Mouse (Mus musculus) gastrocnemius, postnatal 10 days (tissue): ENCODE measurements around the gene Mindy4. TPM values are rescaled to one million over a fixed set of nuclear protein-coding genes. Genes with fewer than 3 reads are reported as not detected.
A peak's percentile ranks its signal among the peaks of the same experiment; 100 is the strongest.
"Not testable (repeated sequence)": the region's sequence is repeated elsewhere in the genome, so short reads cannot be mapped to it uniquely, and the experiment has no call there.

ENCODE experiments used
- DNase-seq: peaks from one replicate; pipeline ENCODE4 v3.0.0; 2021; ENCODE audit warnings: mixed read lengths
- long read RNA-seq, 2 experiments: library from polyadenylated mRNA; stranded (forward); transcript quantifications; one replicate each; pipeline ENCODE4 v2.0.0; 2021
- total RNA-seq, 2 experiments: library from RNA; stranded (reverse); gene quantifications; 2 replicates each; pipeline ENCODE4 v1.2.3; 2021

Mindy4 gene
- total RNA-seq = 1 to 10 TPM; 3.3 to 4.1 TPM
- long read RNA-seq, experiment 1, full-length matches to known transcripts = 3 of 6 reads
- long read RNA-seq, experiment 1, partial matches to known transcripts = 1 of 6 reads
- long read RNA-seq, experiment 1, other reads (novel, unspliced or antisense) = 2 of 6 reads
- long read RNA-seq, experiment 2, partial matches to known transcripts = 0 of 3 reads
- long read RNA-seq, experiment 2, other reads (novel, unspliced or antisense) = 3 of 3 reads

DNA sequence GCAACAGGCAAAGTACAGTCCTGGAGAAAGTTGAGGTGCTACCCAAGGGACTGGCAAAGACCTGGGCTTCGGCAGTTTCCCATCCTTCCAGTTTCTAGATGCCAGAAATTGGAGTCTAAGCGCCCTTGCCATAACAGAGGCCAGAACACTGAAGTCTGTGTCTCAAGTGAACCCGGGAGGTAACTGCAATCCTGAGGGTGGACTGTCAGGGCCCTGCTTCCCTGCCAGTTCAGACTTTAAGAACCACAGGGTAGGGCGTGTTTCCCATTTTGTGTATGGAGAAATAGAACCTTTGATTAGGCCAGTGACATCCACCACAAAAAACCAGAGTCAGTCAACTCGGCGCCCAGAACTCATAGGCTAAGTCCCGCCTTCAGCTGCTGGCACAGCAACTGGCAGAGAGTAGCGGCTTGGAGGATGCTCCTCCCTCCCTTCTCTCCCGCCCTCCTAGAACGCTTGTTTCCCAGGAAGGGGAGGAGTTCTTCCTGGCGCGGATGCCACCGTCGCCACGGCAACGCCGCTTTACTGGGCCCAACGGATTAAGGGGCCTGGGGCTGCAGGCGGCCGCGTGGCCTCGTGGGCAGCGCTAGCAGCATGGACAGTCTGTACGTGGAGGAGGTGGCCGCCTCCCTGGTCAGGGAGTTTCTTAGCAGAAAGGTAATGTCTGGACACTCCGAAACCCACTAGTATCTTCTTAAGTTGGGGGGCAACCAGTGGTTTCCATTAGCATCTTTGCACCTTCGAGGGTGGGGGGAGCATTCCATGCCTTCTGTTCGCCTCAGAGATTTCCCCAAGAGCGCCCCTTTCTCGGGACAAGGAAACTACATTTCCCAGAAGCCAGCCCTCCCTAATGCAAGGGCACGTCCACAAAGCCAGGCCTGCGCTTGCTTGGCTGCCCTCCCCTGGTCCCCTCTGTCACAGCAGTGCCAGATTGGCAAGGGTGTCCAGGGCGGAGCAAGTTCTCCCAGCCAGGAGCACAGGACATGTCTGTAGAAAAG lies at the start of gene Mindy4:
Gene Mindy4, plus strand, starts transcription at position 471 of the 998 bp plus-strand sequence.
- peak; percentile 85 for DNase-seq

DNA sequence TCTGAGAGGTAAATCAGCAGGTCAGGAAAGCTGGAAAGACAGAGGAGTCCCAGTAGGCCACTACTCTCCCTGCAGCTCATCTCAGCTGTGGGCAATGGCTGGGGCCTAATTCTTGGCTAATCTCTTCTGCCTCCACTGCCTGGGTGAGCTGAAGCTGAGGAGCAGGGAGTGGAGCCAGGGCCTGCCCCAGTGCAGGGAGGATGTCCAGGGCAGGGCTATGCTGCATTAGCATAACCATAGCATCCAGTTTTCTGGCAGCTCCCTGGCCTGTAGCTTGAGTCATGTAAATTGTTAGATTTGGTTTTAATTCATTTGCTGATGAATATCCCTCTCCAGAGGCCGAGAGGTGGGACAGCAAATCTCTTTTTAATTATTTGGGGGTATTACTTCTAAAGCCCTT lies 43.9 kb upstream of the Mindy4 start:
- no peak for DNase-seq

DNA sequence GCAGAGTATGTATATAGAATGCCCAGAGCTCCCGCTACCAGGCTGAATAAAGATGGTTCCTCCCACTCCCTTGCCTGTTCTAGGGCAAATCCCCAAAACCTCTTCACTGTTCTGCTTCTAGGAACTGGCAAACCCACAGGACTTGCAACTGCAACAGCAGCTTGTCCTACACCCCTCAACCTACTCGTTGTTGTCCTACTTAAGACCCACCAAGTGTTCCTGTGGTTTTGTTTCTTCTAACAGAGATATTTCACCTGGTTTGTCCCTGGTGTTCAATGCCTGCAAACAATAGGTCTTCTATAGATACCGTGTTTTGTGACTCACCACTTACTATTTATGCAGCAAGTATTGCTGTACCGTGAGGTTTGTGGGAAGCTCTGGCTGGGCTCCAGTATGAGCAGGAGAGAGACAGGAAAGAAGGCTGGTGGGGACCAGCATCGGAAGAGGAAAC lies 41.8 kb upstream of the Mindy4 start:
- DNase-seq = no peak

DNA sequence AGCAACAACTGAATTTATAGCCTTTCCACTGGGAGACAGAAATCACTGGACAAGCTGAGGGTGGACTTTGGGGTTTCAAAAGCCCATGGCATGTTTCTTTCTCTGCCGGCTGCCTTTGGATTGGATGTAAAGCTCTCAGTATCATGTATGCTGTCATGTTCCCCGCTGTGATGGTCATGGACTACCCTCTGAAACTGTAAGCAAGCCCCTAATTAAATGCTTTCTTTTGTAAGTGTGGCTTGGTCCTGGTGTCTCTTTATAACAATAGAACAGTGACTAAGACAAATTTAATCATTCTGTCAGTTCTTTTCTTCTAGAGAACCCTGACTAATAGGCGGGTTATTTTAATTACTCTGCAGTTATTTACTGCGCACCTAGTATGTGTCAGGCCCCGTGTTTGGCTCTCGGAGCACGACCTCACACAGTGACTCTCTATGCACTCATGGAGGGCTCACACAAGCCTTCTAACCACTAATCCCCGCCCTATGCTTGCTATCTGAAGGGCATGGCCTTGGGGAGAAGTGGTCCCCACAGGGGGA lies 40.1 kb upstream of the Mindy4 start:
- no peak for DNase-seq

DNA sequence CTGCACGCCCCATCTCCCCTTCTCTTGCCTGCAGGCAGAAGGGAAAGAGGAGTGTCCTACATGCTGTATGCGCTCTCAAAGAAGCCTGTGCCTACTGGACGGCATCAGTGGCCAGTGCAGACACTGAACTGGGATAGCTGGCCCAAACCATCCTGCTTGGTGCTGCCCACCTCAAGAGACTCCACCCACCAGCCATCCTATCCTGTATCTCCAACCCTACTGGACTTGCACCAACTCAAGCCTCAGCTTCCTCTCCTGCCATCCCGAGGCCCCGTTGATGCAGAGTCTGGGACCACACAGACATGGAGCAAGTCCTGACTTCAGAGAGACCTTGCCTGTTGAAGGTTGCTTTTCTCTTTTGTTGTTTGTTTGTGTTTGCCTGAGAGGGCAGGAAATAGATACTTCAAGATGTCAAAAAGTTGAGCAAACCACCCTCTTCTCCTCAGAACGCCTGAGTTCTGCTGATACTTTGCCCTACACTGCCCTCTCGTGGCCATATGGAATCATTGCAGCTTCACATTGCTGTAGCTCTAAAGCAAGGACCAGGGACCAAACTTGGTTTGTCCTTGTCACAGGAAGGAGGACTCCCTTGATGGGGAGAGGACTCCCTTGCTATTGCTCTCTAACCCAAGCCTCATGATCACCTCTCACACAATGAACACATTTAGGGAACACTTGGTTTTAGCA lies 36.3 kb upstream of the Mindy4 start:
- peak; percentile 63 for DNase-seq

DNA sequence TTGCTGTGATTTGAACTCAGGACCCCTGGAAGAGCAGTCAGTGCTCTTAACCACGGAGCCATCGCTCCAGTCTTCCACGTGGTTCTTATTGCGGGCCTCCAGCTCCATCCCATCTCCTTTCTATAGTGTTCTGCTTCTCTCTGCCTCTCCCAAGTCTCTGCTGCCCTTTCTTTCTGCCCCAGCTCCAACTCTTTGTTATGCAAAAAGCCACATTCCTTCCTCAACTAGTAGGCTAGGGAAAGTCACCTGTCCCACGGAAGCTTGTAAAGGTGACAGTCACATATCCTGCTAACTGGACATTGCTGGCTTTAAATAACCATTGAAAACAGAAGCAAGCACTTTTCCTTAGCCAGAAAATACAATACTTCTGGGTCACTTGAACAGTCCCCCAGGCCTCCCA lies 33.4 kb upstream of the Mindy4 start:
- DNase-seq = no peak

DNA sequence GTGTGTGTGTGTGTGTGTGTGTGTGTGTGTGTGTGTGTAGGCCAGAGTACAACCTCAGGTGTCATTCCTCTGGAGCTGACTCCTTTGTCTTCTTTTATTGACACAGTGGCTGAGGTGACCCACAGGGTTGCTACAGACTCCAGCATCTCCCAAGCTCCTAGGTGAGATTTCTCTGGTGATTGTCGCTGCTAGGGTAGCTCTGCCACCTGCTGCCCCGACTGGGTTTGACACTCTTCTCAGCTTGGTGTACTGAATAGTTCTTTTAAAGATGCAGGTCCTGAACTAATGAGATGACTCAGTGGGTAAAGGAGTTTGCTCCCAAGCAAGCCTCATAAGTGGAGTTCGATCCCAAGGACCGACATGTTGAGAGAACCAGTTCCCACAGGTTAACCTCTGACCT lies 31.5 kb upstream of the Mindy4 start:
- DNase-seq = no peak

DNA sequence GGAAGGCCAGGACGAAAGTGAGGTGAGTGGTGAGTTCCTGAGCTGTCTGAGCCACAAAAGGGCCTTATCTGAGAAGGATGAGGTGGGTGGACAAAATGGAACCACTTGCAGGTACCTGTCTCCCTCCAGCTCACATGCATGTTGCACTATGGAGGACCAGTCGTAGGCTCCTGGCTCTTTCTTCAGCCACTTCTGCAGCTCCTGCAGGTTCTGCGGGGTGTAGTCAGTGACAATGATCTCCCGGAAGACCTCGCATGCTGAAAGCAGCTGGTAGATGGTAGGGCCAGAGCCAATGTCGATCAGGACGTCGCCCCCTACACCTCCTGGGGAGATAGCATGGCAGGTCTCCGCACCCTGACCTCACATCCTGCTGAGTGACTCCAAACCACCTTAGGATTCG lies 30.0 kb upstream of the Mindy4 start:
- DNase-seq = no peak

DNA sequence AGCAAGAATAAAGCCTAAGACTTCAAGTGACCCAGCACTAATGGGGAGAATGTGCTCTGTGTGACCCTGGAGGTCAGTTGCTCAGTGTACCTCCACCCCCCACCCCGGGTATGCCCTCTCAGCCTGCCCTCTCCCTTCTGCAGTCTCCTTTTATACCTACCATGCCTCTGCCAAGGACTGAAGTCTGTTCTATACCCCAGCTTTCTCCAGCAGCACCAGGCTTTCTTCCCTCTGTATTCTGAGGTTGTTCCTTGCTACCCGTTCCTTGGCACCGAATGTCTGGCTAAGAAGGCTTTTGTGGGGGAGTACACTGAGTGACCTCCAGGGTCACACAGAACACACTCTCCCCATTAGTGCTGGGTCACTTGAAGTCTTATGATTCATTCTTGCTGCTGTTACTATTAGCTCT lies 29.2 kb upstream of the Mindy4 start:
- no peak for DNase-seq

DNA sequence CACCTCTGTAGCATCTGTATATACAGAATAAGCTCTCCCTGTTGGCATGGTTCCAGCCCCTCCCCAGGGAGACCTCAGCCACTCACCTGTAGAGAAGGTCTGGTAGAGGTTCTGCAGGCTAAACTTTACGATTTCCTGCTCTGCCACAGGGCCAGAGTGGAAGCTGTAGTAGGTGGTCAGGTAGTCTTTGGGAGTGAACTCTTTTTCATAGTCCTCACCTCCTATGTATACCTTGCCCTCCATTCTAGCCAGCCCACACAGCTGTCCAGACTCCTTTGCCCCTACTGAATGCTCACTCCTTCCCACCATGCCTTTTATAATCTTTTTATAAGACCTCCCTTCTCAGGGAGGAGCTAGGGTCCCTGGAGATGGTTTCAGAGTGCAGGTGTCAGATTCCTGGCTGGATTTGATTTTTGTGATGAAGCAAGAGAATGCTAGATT lies 28.4 kb upstream of the Mindy4 start, which contains the start of gene Inmt:
Gene Inmt, minus strand, starts transcription at position 303 of the 441 bp plus-strand sequence.
- no peak for DNase-seq

DNA sequence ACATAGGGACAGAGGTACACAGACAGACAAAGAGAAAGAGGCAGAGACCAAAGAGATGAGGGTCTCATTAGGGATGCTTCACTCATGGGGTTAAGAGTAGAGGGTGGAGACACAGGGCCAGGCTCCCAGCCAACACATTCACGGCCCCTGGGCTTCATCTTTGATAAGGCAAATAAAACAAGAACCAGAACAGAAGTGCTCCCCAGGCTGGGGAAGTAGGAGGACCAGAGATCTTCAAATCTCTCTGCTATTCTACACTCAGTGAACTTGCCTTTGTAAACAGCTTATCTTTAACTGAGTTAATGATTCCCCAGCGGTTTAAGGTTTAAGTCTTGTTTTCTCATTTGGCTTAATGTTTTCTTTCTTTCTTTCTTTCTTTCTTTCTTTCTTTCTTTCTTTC lies 27.7 kb upstream of the Mindy4 start:
- no peak for DNase-seq

DNA sequence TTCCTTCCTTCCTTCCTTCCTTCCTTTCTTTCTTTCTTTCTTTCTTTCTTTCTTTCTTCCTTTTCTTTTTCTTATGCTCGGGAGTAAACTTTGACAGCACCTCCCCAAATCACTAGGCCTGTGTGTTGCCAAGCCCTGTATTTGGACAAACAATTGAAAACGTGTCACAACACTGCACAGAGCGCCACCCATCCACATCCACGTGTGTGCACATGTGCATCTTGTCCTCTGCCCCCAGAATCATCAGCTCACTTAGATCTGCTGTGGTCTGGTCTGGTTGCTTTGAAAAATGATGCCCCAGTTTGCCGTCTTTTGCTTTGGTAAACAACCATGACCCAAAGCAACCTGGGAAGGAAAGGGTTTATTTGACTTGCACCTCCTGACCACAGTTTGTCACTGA lies 27.3 kb upstream of the Mindy4 start:
- DNase-seq = no peak

DNA sequence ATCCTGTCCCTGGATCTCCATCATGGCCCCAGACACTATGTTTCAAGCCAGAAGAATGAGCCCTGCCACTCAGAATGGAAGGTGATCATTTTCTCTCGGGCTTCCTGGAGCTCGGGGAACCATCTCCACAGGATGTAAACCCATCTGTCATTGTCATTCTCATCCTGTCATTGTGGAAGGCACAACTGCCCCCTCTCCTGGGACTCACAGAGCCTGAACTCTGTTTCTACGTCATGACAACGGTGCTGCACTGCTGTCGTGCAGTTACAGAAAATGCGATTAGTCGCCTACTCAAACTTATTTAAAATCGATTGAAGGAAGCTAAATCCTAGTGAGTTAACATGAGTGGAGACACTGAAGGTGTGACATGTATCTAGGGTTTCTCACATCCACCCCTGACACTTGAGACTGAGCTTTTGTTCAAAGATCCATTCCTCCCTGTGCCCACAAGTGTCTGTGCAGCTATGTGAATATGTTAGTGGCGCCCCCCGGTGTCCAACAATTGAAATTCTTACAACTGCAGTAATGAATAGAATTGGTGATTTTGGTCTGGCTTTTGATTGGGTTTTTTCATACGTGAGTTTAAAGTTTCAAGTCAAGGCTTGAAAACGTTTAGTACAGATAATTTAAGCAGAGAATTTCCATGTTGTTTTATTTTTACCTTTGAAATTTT lies 26.0 kb upstream of the Mindy4 start:
- DNase-seq = peak; percentile 22

DNA sequence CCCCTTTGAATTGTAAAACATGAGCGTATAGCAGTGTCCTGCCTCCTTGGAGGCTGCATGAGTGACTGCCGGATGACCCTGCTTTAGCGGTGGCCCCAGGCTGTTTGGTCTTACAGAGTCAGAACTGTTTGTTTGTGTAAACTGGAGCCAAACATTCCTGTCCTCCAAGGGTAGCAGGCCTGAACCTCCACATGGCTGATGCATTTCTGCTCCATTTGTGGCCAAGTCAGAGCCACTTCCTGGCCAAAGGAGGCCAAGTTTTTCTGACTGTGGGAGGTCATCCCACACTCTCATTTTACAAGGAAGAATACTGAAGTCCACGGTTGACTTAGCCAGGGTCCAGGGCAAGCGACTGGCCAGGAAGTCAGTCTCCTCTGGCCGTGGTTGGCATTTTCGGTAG lies 23.6 kb upstream of the Mindy4 start:
- no peak for DNase-seq

DNA sequence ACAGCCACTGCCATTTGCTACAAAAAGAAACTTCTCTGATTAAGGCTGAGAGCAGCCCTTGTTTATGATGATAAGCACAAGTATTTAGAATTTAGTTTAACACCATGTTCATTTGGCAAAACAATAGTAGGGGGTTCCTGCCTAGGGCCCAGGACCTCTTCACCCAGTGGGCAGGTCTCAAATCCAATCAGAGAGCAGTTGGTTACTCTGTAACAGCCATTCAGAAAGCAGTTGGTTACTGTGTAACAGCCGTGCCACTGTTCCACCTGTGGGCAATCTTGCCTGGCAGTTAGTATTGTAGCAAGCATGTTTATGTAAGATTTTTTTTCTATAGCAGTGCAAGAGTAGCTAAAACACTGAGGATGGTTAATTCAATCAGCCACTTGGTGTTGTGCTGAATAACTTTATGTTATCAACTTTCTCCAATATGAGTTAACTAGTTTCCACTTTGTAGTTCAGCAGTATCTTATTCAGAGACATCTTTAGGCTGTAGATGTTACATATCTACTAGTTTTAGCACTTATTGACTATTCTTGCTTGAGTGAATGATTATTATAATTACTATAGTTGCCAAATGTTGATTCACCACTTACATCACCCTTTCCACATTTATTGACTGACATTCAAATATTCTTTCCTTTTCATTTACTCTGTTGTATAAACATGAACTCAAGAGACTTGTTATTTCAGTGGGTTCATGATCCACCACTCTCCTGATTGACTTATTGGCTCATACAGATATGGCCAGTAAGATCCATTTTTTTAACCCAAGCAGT lies 20.3 kb upstream of the Mindy4 start:
- DNase-seq = no peak

DNA sequence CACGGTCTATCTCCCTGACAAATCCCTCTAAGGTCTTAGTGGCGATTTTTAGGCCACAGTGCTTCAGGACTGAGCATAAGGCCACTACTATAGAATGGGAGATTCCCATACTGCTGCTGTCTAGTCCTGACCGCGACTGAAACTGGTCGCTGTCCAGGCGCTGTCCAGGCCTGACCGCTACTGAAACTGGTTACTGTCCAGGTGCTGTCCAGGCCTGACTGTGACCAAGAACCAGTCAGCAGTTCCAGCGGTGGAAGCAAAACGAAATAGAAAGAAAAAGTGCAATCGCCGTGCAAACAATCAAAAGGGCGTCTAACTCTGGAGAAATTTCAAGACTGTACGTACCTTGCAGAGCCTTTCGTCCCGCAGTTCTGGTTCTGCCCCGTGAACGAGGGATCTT lies 15.4 kb upstream of the Mindy4 start:
- DNase-seq = not testable (repeated sequence)

DNA sequence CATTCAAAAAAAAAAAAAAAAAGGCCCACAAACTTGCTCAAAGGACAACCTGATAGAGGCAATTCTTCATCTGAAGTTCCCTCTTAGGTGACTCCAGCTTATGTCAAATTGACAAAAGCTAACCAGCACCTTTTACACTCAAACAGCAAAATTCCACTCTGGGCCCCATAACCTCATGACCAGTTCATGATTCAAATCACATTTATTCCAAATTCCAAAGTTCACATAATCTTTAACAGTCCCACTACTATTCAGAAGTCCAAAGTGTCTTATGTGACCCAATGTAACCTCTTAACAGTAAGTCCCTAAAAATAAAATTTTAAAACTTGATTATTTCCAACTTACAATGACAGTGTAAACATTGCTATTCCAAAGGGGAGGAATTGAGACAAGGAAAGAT lies 13.8 kb upstream of the Mindy4 start:
- no peak for DNase-seq

DNA sequence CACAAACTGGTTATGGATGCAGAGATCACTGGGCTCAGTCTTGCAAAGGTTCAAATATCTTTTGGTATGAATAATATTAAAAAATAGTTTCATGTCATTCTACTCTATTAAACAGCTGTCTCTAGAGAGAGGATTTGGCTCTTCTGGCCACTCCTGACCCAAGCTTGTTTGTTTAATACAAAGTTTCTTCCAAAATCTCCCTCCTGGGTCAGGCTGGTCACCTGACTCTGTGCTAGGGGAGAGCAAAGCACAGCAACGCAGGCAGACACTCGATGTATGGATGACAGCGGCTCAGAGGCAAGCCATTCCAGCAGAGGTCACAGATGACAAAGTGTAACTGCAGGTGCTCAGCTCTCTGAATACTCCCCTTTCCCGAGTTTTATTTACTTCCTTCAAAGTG lies 11.6 kb upstream of the Mindy4 start:
- no peak for DNase-seq

DNA sequence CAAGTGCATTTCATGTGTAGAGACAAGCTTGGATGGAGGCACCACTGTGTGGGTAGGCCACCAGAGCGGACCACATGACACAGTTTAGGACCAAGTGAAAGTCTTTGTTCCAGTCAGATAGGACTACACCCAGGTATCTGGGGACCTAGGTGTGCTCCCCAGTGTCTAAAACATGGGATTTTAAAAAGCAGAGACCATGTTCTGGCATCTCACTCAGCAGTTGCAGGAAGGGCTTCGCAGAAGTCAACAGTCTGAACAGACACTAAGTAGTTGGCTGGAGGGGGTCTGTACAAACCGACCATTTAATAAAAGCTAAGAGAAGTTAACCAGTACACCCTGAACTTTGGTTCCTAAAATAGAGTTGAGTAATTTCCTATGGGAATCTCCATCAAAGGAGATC lies 10.0 kb upstream of the Mindy4 start:
- no peak for DNase-seq

DNA sequence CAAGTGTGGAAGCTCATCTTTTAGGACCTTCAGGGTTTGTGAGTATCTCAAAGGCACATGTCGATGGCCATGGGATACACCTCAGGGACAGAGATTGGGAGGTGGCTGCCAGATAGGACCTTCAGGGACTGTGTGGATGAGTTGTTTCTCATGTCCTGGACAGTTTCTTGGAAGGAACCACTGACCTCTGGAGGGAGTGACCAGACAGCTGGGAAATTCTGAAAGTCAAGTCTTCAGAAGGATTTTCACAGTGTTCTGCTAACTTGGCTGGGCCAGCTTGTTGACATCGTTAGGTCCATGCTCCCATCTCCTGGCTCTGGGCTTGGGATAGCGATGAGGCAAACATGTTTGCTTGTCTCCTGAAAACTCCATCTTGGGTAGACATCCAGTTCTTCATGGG lies 4.1 kb upstream of the Mindy4 start:
- DNase-seq = no peak

DNA sequence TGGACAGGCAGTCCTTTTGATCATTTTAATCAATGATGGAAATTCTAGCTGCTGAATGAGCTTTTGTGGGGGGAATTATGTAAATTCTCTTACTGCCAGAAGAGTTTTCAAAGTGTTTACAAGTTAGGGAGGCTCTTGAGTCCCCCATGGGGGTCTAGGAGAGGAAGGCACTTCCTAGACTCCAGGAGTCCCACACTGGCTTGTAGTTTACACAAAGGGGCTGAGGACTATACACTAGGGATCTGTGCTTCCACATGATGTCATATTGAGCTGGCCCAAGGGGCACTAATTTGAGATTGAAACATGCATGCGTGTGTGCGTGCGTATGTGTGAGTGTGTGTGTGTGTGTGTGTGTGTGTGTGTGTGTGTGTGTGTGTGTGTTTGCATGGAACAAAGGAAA lies 748 bp downstream of the Mindy4 start:
- no peak for DNase-seq
